Mouse (Mus musculus): ENCODE results near the gene Fat4. TPM values are rescaled to one million over a fixed set of nuclear protein-coding genes. Genes with fewer than 3 reads are reported as not detected.

Fat4 gene
- total RNA-seq, 1 experiment from 2014 or later: 18.7 TPM

DNA sequence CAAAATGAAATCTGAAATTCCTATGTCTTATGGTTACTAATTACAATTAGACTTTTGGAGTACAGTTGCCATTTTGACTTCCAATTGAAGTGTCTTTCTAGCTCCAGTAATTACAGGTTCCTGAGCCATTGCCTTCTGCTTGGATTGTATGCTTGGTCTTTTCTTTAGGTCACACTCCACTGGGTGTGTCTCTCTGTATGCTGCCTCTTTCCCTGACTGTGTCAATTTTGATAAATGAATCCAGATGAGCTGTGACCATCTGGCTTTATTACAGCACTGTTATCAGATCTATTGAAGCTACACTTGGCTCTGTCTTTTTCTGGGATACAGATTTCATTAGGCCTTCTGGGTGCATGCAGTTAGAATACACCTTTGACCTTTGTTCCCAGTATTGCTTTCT is 80.7 kb downstream of the Fat4 start:
- DNase-seq: no peak

DNA sequence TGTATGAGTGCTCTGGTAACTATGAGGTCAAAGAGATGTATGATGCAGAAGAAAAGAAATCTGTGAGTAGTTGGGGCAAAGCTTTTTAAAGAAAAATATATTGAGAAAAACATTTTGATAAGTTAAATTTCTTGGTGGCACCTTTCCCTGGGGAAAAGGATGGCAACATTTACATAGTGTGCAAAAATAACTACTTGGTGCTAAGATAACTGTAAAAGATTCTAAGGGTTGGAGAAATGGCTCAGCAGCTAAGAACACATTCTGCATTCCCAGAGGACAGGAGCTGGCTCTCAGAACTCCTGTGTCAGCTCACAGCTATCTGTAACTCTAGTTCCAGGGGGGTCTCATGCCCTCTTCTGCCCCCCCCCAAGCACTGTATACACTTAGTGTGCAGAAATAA is 99.6 kb downstream of the Fat4 start:
- DNase-seq: no peak

DNA sequence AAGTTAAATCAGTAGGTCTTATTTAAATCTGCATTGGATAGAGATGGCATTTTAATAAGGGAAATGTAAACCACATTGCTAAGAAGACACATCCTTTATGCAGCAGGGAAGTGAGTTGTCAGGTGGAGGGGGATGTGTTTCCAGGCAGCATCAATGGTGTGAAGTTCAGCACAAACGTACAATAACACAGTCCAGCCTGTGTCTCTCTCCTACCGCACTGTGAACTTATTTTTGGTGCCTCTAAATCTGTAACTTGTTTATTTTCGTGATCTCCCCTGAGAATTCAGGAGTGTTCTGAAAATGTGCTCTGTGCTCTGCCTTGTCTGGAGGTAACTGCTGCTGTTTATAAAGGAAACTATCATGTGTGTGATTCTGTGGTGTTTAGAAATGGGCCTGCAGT is 102.4 kb downstream of the Fat4 start:
- no peak for DNase-seq

DNA sequence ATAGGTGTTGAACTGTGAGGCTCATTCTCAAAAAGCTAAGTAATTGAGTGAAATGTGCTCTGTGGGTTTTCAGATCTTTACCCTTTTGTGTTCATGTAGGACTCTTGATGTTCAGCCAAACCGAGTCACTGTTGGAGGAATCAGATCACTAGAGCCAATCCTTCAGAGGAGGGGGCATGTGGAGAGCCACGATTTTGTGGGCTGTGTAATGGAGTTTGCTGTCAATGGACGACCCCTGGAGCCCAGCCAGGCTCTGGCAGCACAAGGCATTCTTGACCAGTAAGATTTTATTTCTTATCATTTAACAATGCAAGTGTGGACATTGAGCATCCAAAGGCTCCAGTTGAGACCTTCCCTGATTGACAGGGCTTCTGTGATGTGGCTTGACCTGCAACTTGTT is 113.3 kb downstream of the Fat4 start:
- no peak for DNase-seq

DNA sequence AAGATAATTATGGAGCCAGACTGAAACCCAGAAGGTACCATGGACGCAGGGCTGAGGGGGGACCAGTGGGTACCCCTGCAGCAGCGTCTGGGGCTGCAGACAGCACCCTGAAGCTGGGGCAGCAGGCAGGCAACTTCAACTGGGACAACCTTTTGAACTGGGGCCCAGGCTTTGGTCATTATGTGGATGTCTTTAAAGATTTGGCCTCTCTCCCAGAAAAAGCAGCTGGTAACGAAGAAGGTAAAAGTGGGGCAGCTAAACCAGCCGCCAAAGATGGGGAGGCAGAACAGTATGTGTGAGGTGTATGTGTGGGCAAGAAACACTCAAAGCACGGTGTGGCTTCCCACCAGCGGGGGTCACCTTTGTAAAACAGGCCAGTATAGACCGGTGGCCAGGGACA is 123.8 kb downstream of the Fat4 start:
- DNase-seq: no peak

DNA sequence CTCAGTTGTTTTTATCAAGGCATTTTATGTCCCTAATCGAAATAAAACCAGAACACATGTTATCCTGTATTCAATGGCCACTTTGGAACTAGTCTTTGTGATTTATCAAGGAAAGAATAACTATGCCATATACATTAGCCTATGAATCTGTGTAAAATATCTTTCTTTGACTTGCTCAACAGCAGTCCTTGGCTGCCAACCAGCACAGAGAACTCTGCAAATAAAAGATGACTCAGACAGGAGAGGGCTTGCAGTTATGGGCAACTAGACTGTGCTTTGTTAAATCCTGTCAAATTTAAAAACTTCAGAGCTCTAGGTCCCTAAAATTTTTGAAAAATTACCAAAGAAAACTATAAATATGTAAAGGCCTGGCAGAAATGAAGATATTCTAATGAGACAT is 130.9 kb downstream of the Fat4 start:
- DNase-seq: peak; percentile 15

DNA sequence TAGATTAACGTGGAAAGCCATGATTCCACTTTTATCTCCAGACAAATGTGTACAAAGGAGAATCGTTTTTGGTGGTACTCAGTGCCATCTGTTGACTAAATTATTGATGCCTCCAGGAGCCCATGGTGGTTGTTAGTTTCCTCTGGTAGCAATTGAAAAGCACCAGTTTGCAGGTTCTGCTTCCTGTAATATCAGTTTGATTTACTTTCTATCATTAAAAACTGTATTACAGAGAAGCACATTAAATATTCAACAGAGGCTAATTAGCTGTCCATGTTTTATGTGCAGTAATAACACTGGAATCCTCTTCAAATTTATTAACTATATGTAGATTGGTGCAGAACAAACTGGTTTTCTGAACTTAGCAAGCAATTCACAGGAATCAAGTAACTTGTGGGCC is 149.4 kb downstream of the Fat4 start:
- no peak for DNase-seq

DNA sequence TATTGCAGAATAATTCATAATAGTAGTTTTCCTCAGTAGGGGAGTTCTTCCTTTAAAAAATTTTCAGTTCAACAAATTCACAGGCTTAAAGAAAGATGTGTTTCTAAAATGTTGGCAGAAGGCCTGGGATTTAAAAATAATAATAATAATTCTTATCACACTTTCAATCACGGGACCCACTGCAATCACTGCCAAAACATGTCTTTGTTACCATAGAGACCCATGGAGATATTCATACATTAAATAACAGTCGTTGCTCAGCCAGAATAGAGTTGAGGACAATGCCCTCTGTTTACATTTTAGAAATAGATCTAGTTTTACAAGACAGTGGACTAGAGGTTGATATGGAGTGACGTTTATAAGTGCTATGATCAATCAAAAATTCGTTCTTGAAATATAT is 159.7 kb downstream of the Fat4 start:
- DNase-seq: no peak

DNA sequence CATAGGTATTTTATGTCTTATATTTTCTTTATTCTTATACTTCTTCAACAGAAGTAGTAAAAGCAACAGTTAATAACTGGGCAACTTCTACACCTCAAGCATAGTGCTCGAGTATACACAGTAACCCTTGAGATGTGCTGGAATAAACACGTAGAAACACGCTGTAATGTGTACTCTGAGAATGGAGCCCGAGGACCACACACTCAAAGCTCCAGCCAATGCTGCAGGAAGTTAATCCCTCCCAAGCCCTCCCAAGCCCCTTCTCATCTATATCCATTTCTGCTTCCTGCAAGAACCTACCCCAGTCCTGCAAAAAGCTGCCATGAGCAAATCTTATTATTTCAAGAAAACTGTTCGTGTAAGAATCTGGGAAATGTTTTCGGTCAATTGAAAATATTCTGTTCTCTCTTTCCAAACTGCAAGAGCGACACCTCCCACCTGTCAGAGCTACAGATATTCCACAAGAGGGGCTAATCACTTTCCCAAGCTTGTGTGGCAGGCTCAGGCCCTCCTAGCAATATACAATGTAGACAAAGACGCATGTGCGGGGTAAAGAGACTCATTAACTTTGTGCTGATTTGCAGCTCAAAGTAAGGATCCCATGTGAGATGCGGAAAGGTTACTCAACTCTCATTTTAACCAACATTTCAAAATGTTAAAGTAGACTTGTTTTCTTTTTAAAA is 161.0 kb downstream of the Fat4 start:
- DNase-seq: no peak

DNA sequence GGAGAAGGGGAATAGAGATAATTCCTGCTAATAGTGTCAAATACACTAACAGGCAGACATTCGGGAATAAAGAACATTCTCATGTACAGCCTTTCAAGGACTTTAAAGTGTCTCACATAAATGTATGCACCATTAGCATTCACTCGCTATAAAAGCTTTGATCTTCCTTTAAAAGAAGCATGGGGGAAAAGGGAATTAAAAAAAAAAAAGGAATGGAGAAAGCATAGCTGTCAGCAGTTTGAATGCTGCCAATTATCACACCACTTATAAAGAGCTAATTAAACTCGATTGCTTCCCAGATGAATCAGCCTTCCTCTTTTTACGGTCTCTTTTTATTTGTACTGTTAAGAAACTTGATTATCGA is 161.5 kb downstream of the Fat4 start:
- no peak for DNase-seq

DNA sequence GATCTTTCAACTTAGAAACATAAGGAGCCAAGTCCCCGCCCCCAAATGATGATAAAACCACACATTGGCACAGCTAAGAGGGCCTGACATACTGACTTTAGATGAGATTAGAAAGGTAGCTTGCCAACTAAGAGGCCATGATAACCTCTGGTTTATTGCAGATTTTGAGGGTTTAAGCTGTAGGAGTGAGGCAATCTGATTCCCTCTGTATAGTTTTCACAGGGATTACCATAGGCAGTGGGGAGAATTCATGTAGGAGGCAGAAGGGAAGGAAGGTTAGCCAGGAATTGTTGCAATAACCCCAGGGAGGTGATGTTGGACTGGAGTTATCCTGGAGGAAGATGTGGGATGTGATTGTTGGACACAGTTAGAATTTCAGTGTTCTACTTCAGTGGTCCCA is 163.4 kb downstream of the Fat4 start:
- DNase-seq: no peak

DNA sequence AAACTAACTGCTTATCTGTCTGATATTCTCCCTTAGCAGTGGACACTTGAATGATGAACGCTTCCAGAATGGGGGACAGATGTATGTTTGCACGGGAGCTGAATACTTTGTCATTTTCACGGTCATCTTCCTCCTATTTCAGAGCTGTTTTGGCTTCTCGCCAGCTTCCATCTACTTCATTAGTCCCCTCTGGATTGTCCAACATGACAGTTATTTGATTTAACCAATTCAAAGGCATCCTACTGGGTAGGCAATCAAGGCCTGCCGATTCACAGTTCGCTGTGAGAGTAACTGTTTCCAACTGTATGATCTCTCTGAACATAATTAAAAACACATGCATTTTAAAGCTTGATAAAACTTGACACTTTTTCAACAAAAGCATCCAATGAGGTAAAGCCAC is 166.3 kb downstream of the Fat4 start:
- DNase-seq: peak; percentile 9
